12 mouse cellular contexts compared by ENCODE assay signal in genomic region chr2:31086543-31086942, GRCm38 (mm10). TPM values are rescaled to one million over a fixed set of nuclear protein-coding genes. Genes with fewer than 3 reads are reported as not detected.
A peak's percentile ranks its signal among the peaks of the same experiment; 100 is the strongest.
DNase-seq lines count a peak whose midpoint lies in the region; ATAC-seq and TF ChIP-seq lines count a peak whose summit lies in the region.
"Had no signal": no experiment of that assay in that cellular context is flagged by ENCODE, and none has a peak within 500 bp of the region (broad histone marks: within the 10 kb centered on the region; RNA-seq: fewer than 3 reads in every experiment).

No protein-coding gene starts in this region.

- TF ChIP-seq EP300 in heart, adult 2 months (IDR thresholded peaks at IDR 0.05; ENCODE audit: insufficient read depth, low read depth, low read length), result no peak

- intact Hi-C loops in heart, adult 2 months (cut with DNase I), result no loop called here

- H3K4me3 ChIP-seq in heart, embryonic 10.5 days, result no peak overlapping the region
- H3K4me3 ChIP-seq in heart, adult 2 months, result no peak overlapping the region
- H3K4me3 ChIP-seq in layer of hippocampus, adult 2 months, result no peak overlapping the region
- no peak overlapping the region for H3K4me3 ChIP-seq in cortical plate, adult 2 months (ENCODE audit: insufficient read depth, low read length)
- no peak overlapping the region for H3K4me3 ChIP-seq in limb, embryonic 13.5 days
- H3K4me3 ChIP-seq: erythroblast, embryonic 14.5 days had no signal

- peak overlapping the region; percentile 50; the same call in 1 of the 2 replicates for H3K27ac ChIP-seq in heart, embryonic 10.5 days
- no peak overlapping the region; the same call in 1 of the 2 replicates for H3K27ac ChIP-seq in heart, adult 2 months
- peak overlapping the region; percentile 86 for H3K27ac ChIP-seq in layer of hippocampus, adult 2 months
- peak overlapping the region; percentile 58; the same call in 1 of the 2 replicates for H3K27ac ChIP-seq in cortical plate, adult 2 months (ENCODE audit: insufficient read depth, low read length)
- peak overlapping the region; percentile 33; the same call in 1 of the 2 replicates for H3K27ac ChIP-seq in limb, embryonic 13.5 days
- H3K27ac ChIP-seq: liver, embryonic 14.5 days had no signal

- H3K27me3 ChIP-seq in heart, embryonic 10.5 days (ENCODE audit: insufficient read depth, poor library complexity, severe bottlenecking), result no peaks in the 10 kb centered on the region
- H3K27me3 ChIP-seq in heart, adult 2 months (ENCODE audit: control insufficient read depth, insufficient read depth, low read length), result no peaks in the 10 kb centered on the region
- H3K27me3 ChIP-seq in limb, embryonic 13.5 days, result no peaks in the 10 kb centered on the region

- no peaks in the 10 kb centered on the region for H3K79me2 ChIP-seq in heart, adult 2 months (replicated peaks; ENCODE audit: control insufficient read depth, insufficient read depth, low read length)

- H3K4me1 ChIP-seq in heart, embryonic 10.5 days, result peaks cover 51% of the 10 kb centered on the region
- H3K4me1 ChIP-seq in heart, adult 2 months (ENCODE audit: control insufficient read depth, insufficient read depth, low read length), result peaks cover 13% of the 10 kb centered on the region
- no peaks in the 10 kb centered on the region; the same call in 1 of the 2 replicates for H3K4me1 ChIP-seq in cortical plate, adult 2 months (ENCODE audit: control insufficient read depth, insufficient read depth, low read length)
- H3K4me1 ChIP-seq in limb, embryonic 13.5 days, result peaks cover 37% of the 10 kb centered on the region

- no peaks in the 10 kb centered on the region for H3K9me3 ChIP-seq in heart, embryonic 10.5 days
- no peaks in the 10 kb centered on the region for H3K9me3 ChIP-seq in limb, embryonic 13.5 days

- TF ChIP-seq CTCF in heart, adult 2 months (IDR thresholded peaks at IDR 0.05), result no peak
- TF ChIP-seq CTCF in layer of hippocampus, adult 2 months (conservative IDR thresholded peaks at IDR 0.05), result no peak
- TF ChIP-seq CTCF in cortical plate, adult 2 months (IDR thresholded peaks at IDR 0.05; ENCODE audit: extremely low read depth, insufficient read depth, low read length), result no peak

- ATAC-seq in limb, embryonic 13.5 days (ENCODE audit: low FRiP score, low read depth), result no peak
- ATAC-seq in granulocyte monocyte progenitor cell, adult 5-6 weeks (replicated peaks; ENCODE audit: poor library complexity, severe bottlenecking), result no peak
- ATAC-seq: intestine, postnatal 0 days had no signal

- TF ChIP-seq POLR2A in heart, adult 2 months (IDR thresholded peaks at IDR 0.05; ENCODE audit: insufficient read depth, low read depth, low read length), result no peak
- TF ChIP-seq POLR2A in cortical plate, adult 2 months (IDR thresholded peaks at IDR 0.05; ENCODE audit: extremely low read depth, insufficient read depth, low read length), result no peak

- DNase-seq in heart, embryonic 10.5 days (ENCODE audit: low spot score), result no peak
- DNase-seq in heart, adult 2 months, result no peak
- no peak for DNase-seq in layer of hippocampus, adult 2 months (ENCODE audit: low spot score in 2 of 2)
- no peak for DNase-seq in layer of hippocampus, adult 18-20 months (ENCODE audit: low spot score in 2 of 2)
- DNase-seq: heart, postnatal 36 days; layer of hippocampus, postnatal 36 days had no signal

- H3K36me3 ChIP-seq in heart, embryonic 10.5 days, result peaks cover 26% of the 10 kb centered on the region
- peaks cover 3% of the 10 kb centered on the region; the same call in 1 of the 2 replicates for H3K36me3 ChIP-seq in heart, adult 2 months (ENCODE audit: control insufficient read depth, insufficient read depth, low read length)
- peaks cover 36% of the 10 kb centered on the region for H3K36me3 ChIP-seq in limb, embryonic 13.5 days

- H3K9ac ChIP-seq in heart, adult 2 months (ENCODE audit: low read depth, low read length), result no peak overlapping the region
- no peak overlapping the region for H3K9ac ChIP-seq in limb, embryonic 13.5 days
- H3K9ac ChIP-seq: liver, embryonic 14.5 days had no signal

- H3K4me2 ChIP-seq in limb, embryonic 13.5 days (replicated peaks), result no peak overlapping the region

RNA-seq across cellular contexts. Expression of gene Fnbp1, which starts 55.3 kb away (rescaled TPM):
- 17.7 and 21.6 TPM in 2 replicates for polyA plus RNA-seq in heart, embryonic 10.5 days (2016; fragmentation: Nextera tagmentation; extraction: Ambion mirVana)
- total RNA-seq in heart, adult 2 months (2021), result 10 to 100 TPM; 49.0 to 53.6 TPM
- polyA plus RNA-seq in heart, adult 2 months (2012; rRNA removed), result 40.3 and 46.1 TPM in 2 replicates
- 100 to 1,000 TPM; 113 to 120 TPM for total RNA-seq in layer of hippocampus, adult 2 months (2021)
- 100 to 1,000 TPM; 111 to 130 TPM for total RNA-seq in layer of hippocampus, adult 18-20 months (2021)
- polyA plus RNA-seq in cortical plate, adult 2 months (2012; rRNA removed), result 125 and 126 TPM in 2 replicates
- polyA plus RNA-seq in limb, embryonic 13.5 days (2015; fragmentation: Nextera tagmentation; extraction: Ambion mirVana), result 21.5 and 24.5 TPM in 2 replicates
- total RNA-seq in granulocyte monocyte progenitor cell, adult 5-6 weeks (2014; fragmentation: Nextera tagmentation), result 57.0 and 64.0 TPM in 2 replicates
- total RNA-seq in granulocyte monocyte progenitor cell, adult 5-6 weeks (2017), result 24.3 and 47.2 TPM in 2 replicates
